Mouse (Mus musculus): ENCODE measurements around the gene Kdm2a. TPM values are rescaled to one million over a fixed set of nuclear protein-coding genes. Genes with fewer than 3 reads are reported as not detected.
A peak's percentile ranks its signal among the peaks of the same experiment; 100 is the strongest.

The Kdm2a gene
- total and polyA plus RNA-seq, 3 experiments = 20.3 to 55.9 TPM; not detected in 1

DNA sequence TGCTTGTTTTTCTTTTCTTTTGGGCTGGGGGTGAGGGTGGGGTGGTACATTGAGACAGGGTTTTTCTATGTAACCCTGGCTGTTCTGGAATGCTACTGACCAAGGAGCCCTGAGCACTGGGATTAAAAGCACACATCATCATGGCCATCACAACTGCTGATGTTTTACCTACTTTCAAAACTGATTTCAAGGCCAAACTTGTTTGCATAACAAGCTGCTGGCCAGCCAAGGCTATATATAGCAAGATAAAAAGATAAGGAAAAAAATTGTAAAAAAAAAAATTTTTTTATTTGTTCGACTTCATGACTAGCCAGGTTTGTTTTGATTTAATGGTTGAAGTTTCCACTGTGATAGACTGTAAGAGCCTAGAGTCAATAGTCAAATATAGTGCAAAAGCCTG is 27.8 kb downstream of the Kdm2a start:
- no peak overlapping the region for H3K9ac ChIP-seq (ENCODE audit: control insufficient read depth, low read depth, low read length, poor library complexity, severe bottlenecking)
- no peaks in the 10 kb centered on the region for H3K9me3 ChIP-seq (replicated peaks; ENCODE audit: insufficient read depth, low read length)
- no peak overlapping the region for H3K27ac ChIP-seq (ENCODE audit: control insufficient read depth, low read depth, low read length)
- H3K4me3 ChIP-seq (ENCODE audit: control insufficient read depth in 1 of 2, insufficient read depth in 1 of 2, low read depth in 2 of 2, low read length in 2 of 2) = no peak overlapping the region
- TF ChIP-seq SMC3 (IDR thresholded peaks at IDR 0.05; ENCODE audit: low read depth, low read length) (no peak), USF1 (IDR thresholded peaks at IDR 0.05; ENCODE audit: low read depth, low read length) (no peak), ZKSCAN1 (IDR thresholded peaks at IDR 0.05; ENCODE audit: low read depth, low read length) (no peak), GATA1 (IDR thresholded peaks at IDR 0.05; ENCODE audit: low read depth, low read length) (no peak), POLR2AphosphoS2 (IDR thresholded peaks at IDR 0.05; ENCODE audit: low read length) (no peak), ZMIZ1 (IDR thresholded peaks at IDR 0.05; ENCODE audit: low read depth, low read length) (no peak), POLR2A (IDR thresholded peaks at IDR 0.05; ENCODE audit: control insufficient read depth in 1 of 2, insufficient read depth in 1 of 2, low read depth in 1 of 2, low read length in 2 of 2, poor library complexity in 1 of 2) (no peak), ETS1 (IDR thresholded peaks at IDR 0.05; ENCODE audit: low read depth, low read length) (no peak), EP300 (IDR thresholded peaks at IDR 0.05; ENCODE audit: low read depth in 1 of 2, low read length in 2 of 2) (no peak), MAX (IDR thresholded peaks at IDR 0.05; ENCODE audit: low read length) (no peak), CHD1 (IDR thresholded peaks at IDR 0.05; ENCODE audit: low read depth, low read length) (no peak), MAZ (IDR thresholded peaks at IDR 0.05; ENCODE audit: low read depth, low read length) (no peak)
- no peaks in the 10 kb centered on the region for H3K27me3 ChIP-seq (ENCODE audit: control insufficient read depth in 1 of 2, insufficient read depth in 2 of 2, low read length in 2 of 2)
- peaks cover 37% of the 10 kb centered on the region for H3K79me2 ChIP-seq (ENCODE audit: control insufficient read depth, insufficient read depth, low read length, poor library complexity)
- no peak for DNase-seq (ENCODE audit: low read depth, low spot score)
- peaks cover 11 to 18% of the 10 kb centered on the region in 2 experiments for H3K36me3 ChIP-seq (ENCODE audit: control insufficient read depth in 1 of 2, insufficient read depth in 2 of 2, low read length in 2 of 2)
- no peaks in the 10 kb centered on the region for H3K4me1 ChIP-seq (ENCODE audit: control insufficient read depth in 1 of 2, insufficient read depth in 2 of 2, low read length in 2 of 2)

DNA sequence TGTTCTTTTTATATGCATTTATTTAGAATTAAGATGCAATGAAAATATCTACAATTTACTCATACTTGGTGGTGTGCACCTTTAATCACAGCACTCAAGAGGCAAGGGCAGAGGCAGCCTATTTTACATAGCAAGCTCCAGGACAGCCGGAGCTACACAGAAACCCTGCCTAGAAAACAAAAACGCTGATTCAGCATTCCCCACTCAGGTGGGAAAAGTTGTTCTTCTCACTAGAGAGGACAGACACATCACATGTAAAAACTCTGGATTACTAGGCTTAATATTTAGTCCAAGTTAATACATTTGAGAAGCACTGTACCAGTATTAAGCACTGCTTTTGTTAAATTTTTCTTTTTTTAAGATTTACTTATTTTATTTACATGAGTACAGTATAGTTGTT is 48.6 kb downstream of the Kdm2a start:
- DNase-seq (ENCODE audit: low read depth, low spot score) = no peak
- Histone ChIP-seq H3K27ac (ENCODE audit: control insufficient read depth, low read depth, low read length) (no peak overlapping the region), H3K4me1 (ENCODE audit: control insufficient read depth in 1 of 2, insufficient read depth in 2 of 2, low read length in 2 of 2) (peaks cover 0 to 7% of the 10 kb centered on the region in 2 experiments; a peak in 2 of 4 replicates), H3K4me3 (ENCODE audit: control insufficient read depth in 1 of 2, insufficient read depth in 1 of 2, low read depth in 2 of 2, low read length in 2 of 2) (no peak overlapping the region), H3K9ac (ENCODE audit: control insufficient read depth, low read depth, low read length, poor library complexity, severe bottlenecking) (no peak overlapping the region), H3K79me2 (ENCODE audit: control insufficient read depth, insufficient read depth, low read length, poor library complexity) (no peaks in the 10 kb centered on the region; the same call in 1 of the 2 replicates), H3K9me3 (replicated peaks; ENCODE audit: insufficient read depth, low read length) (no peaks in the 10 kb centered on the region), H3K36me3 (ENCODE audit: control insufficient read depth in 1 of 2, insufficient read depth in 2 of 2, low read length in 2 of 2) (peaks cover 5 to 52% of the 10 kb centered on the region in 2 experiments), H3K27me3 (ENCODE audit: control insufficient read depth in 1 of 2, insufficient read depth in 2 of 2, low read length in 2 of 2) (no peaks in the 10 kb centered on the region)
- TF ChIP-seq NELFE (IDR thresholded peaks at IDR 0.05; ENCODE audit: low read depth, low read length) = no peak
- no peak for TF ChIP-seq EP300 (IDR thresholded peaks at IDR 0.05; ENCODE audit: low read depth in 1 of 2, low read length in 2 of 2)
- no peak for TF ChIP-seq RAD21 (IDR thresholded peaks at IDR 0.05; ENCODE audit: low read depth, low read length)
- TF ChIP-seq USF2 (IDR thresholded peaks at IDR 0.05; ENCODE audit: borderline replicate concordance in 1 of 2, insufficient read depth in 1 of 2, low read depth in 1 of 2, low read length in 2 of 2) = no peak
- TF ChIP-seq MAFK (IDR thresholded peaks at IDR 0.05; ENCODE audit: borderline replicate concordance, low read depth, low read length) = peak; percentile 97
- no peak for TF ChIP-seq MAZ (IDR thresholded peaks at IDR 0.05; ENCODE audit: low read depth, low read length)
- no peak for TF ChIP-seq UBTF (IDR thresholded peaks at IDR 0.05; ENCODE audit: borderline replicate concordance, insufficient read depth, low read depth, low read length)

Data from MEL (cell line).